Mouse (Mus musculus): Measurements from ENCODE around the gene Msmb.
"Not testable (repeated sequence)": the region's sequence is repeated elsewhere in the genome, so short reads cannot be mapped to it uniquely, and the experiment has no call there.

DNA sequence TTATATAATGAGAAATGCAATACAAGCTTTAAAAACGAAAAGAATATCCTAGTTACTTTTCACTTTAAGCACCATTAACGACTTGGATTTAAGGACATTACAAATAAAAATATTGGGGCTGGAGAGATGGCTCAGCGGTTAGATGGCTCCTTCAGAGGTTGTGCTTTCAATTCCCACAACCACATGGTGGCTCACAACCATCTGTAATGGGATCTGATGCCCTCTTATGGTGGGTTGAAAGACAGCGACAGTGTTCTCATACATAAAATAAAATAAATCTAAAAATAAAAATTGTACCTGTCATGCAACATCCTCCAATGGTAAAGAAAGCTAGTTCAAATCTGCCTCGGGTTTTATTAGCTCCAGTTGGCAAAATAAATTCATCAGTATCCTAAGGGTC is 51.7 kb downstream of the Msmb start:
- TF ChIP-seq CTCF (IDR thresholded peaks at IDR 0.05; ENCODE audit: low read depth, low read length); GATA1 (IDR thresholded peaks at IDR 0.05; ENCODE audit: borderline replicate concordance, low read length); TAL1 (conservative IDR thresholded peaks at IDR 0.05; ENCODE audit: low read depth, low read length); GATA2 (IDR thresholded peaks at IDR 0.05; ENCODE audit: borderline replicate concordance, low read depth, low read length): not testable (repeated sequence)
